Mouse (Mus musculus): Measurements from ENCODE around the gene Wdr25.

DNA sequence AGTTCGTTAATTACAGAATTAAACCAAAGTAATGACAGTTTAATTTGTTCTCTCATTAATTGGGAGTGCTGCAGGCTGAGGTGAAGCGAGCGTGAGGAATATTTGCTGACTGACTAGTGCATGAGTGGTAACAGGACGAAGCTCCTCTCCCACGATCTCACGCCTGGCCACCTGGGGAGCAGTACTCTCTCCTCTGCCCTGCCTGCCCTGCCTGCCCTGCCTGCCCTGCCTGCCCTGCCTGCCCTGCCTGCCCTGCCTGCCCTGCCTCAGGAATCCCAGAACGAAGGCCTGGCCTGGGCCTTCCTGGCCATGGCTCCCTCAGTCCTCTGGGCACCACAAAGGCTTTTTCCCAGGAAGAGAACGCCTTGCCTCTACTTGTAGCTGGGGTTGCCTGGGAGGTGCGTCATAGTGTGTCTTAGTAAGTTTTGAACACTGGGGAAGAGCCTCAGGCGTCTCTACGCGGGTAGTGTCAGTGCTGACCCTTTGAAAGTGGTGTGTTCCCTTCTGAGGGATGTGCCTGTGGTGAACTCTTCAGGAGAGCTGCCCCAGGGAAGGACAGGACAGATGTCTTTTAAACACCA lies 66.3 kb downstream of the Wdr25 start:
- TF ChIP-seq POLR2A (IDR thresholded peaks at IDR 0.05; ENCODE audit: borderline replicate concordance, extremely low read depth, low read depth, low read length) = no peak
- no peak for TF ChIP-seq CTCF (IDR thresholded peaks at IDR 0.05; ENCODE audit: insufficient read depth, low read length)
